Mouse (Mus musculus) embryonic facial prominence, embryonic 15.5 days (tissue): Measurements from ENCODE around the gene Fpgt. TPM values are rescaled to one million over a fixed set of nuclear protein-coding genes. Genes with fewer than 3 reads are reported as not detected.

Experiments used
- ATAC-seq: fragments of 200-750 bp; cut with Nextera tagmentation; 2 replicates; pipeline ENCODE4 v1.8.0; 2017; ENCODE audit warnings: low read depth, moderate TSS enrichment; ENCODE audit not compliant: insufficient number of reproducible peaks, low FRiP score, low TSS enrichment
- H3K27ac ChIP-seq: fragments of 300-500 bp; sonication (generic); replicated peaks from 2 replicates; pipeline ENCODE4 v1.5.1; 2015; ENCODE audit warnings: mild to moderate bottlenecking, inconsistent platforms
- H3K27me3 ChIP-seq: fragments of 300-500 bp; sonication (generic); 2 replicates; pipeline ENCODE4 v1.6.1; 2015; ENCODE audit warnings: inconsistent platforms
- H3K36me3 ChIP-seq: fragments of 300-500 bp; sonication (generic); 2 replicates; pipeline ENCODE4 v1.6.1; 2015; ENCODE audit warnings: mild to moderate bottlenecking, inconsistent platforms
- H3K4me1 ChIP-seq: fragments of 300-500 bp; sonication (generic); 2 replicates; pipeline ENCODE4 v1.6.1; 2015; ENCODE audit warnings: inconsistent platforms
- H3K4me2 ChIP-seq: fragments of 300-500 bp; sonication (generic); replicated peaks from 2 replicates; pipeline ENCODE4 v1.6.1; 2015; ENCODE audit warnings: mild to moderate bottlenecking, inconsistent platforms
- H3K4me3 ChIP-seq: fragments of 300-500 bp; sonication (generic); replicated peaks from 2 replicates; pipeline ENCODE4 v1.5.1; 2015; ENCODE audit warnings: mild to moderate bottlenecking, inconsistent platforms
- H3K9ac ChIP-seq: fragments of 300-500 bp; sonication (generic); 2 replicates; pipeline ENCODE4 v1.6.1; 2015; ENCODE audit warnings: inconsistent platforms
- H3K9me3 ChIP-seq: fragments of 300-500 bp; sonication (generic); replicated peaks from 2 replicates; pipeline ENCODE4 v1.6.1; 2016; ENCODE audit warnings: inconsistent platforms
- WGBS: fragments of 180-500 bp; shearing (Covaris S2); methylation state at CpG from one replicate; pipeline ENCODE4 v1.1.7; 2015; 5-methylcytosine and 5-hydroxymethylcytosine counted together
- polyA plus RNA-seq: library from polyadenylated mRNA; unstranded; fragments of >200 nt; fragmentation: Nextera tagmentation; extraction: Ambion mirVana; gene quantifications from 2 replicates; pipeline ENCODE4 v1.2.1, GENCODE M21; 2015

Gene Fpgt
- polyA plus RNA-seq, 1 experiment from 2014 or later: 15.1 TPM

- Histone ChIP-seq H3K4me2 (no peak within 1 kb of the TSS), H3K4me1 (no peaks in the 10 kb centered on the region), H3K9ac (no peak within 1 kb of the TSS), H3K27ac (no peak within 1 kb of the TSS), H3K36me3 (no peaks in the 10 kb centered on the region), H3K27me3 (no peaks in the 10 kb centered on the region), H3K4me3 (no peak within 1 kb of the TSS), H3K9me3 (no peaks in the 10 kb centered on the region)
- WGBS: 65% methylated on average over 6 of the region's 6 CpGs
- ATAC-seq: no peak
Observed at GRCm38 (mm10) chr3:155055231-155055916, 37.8 kb downstream of the Fpgt start, which contains the start of gene Tnni3k. Gene Tnni3k, minus strand, starts transcription at chr3:155055407.

- no peak overlapping the region for H3K9ac ChIP-seq
- ATAC-seq: no peak
- H3K4me1 ChIP-seq: no peaks in the 10 kb centered on the region
- no peaks in the 10 kb centered on the region for H3K27me3 ChIP-seq
- WGBS: 45% methylated on average over 1 of the region's 1 CpGs
- no peaks in the 10 kb centered on the region for H3K9me3 ChIP-seq
- no peak overlapping the region for H3K27ac ChIP-seq
- H3K36me3 ChIP-seq: no peaks in the 10 kb centered on the region
- no peak overlapping the region for H3K4me2 ChIP-seq
- H3K4me3 ChIP-seq: no peak overlapping the region
Observed at GRCm38 (mm10) chr3:155053189-155053588, 40.0 kb downstream of the Fpgt start.

GRCm38 (mm10) chr3:155052021-155052420 is 41.2 kb downstream of the Fpgt start:
- Histone ChIP-seq H3K27ac (no peak overlapping the region), H3K9ac (no peak overlapping the region), H3K9me3 (no peaks in the 10 kb centered on the region), H3K4me1 (no peaks in the 10 kb centered on the region), H3K36me3 (no peaks in the 10 kb centered on the region), H3K4me3 (no peak overlapping the region), H3K4me2 (no peak overlapping the region), H3K27me3 (no peaks in the 10 kb centered on the region)
- no peak for ATAC-seq

DNA sequence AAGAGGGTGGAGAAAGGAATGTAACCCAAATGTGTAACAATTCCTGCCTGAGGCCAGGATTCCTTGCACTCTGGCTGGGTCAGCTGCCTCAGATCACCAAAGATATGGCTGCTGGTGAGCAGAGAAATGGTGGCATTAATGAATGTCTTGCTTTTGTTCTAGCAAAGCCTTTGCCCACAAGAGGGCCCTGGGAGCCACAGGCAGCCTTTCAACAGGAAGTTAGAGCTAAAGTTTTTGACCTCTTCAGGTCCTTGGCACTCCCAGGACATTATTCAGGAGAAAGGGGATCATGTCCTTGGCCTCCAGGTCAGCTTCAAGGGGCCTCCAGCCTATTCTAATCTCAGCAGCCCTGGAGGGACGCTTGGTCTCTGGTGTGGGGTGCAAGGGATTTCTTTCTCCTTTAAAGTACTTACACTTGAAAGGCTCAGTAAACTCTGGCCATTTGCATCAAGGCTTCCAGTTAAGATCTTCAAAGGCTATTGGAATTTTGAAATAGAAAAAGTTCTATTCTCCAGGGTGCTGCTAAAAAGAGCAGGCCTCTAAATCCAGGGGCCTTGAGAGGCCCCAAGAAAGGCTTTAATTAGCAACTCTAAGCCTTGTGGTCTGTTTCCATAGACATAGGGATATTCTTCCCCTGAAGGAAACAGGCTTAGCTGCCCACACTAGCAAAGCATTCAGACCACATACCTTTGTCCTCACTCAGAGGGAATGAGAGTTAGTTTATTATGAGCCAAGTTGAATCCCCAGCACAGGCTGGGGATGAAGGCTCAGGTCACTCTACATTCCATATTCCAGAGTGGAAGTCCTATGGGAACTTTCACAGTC is 54.0 kb downstream of the Fpgt start:
- H3K4me2 ChIP-seq: no peak overlapping the region
- no peaks in the 10 kb centered on the region for H3K36me3 ChIP-seq
- no peaks in the 10 kb centered on the region for H3K9me3 ChIP-seq
- no peaks in the 10 kb centered on the region for H3K4me1 ChIP-seq
- no peak for ATAC-seq
- H3K27me3 ChIP-seq: no peaks in the 10 kb centered on the region
- H3K27ac ChIP-seq: no peak overlapping the region
- H3K4me3 ChIP-seq: no peak overlapping the region
- WGBS: 11% methylated on average over 1 of the region's 1 CpGs
- no peak overlapping the region for H3K9ac ChIP-seq

Other genes starting within 250 kb of the Fpgt start
- not detected in 2 replicates for gene Tnni3k, start 38.0 kb downstream of the Fpgt start, polyA plus RNA-seq
- 1.2 and 1.4 TPM in 2 replicates for gene Lrriq3, start within 50 bp of the Fpgt start, polyA plus RNA-seq